Mouse (Mus musculus) small intestine, adult 10 weeks (tissue): ENCODE results near the gene Svep1. TPM values are rescaled to one million over a fixed set of nuclear protein-coding genes. Genes with fewer than 3 reads are reported as not detected.

Experiments
- polyA plus RNA-seq: library from polyadenylated mRNA; stranded (reverse); fragments of 350-450 nt; fragmentation: Illumina TruSeq; extraction: RNeasy Lipid Tissue Mini Kit (QIAGEN cat#74804); gene quantifications from one replicate; pipeline ENCODE4 v1.2.3, GENCODE M21; 2014; ENCODE audit warnings: low replicate concordance

Svep1 gene
- 0.45 TPM for polyA plus RNA-seq

DNA sequence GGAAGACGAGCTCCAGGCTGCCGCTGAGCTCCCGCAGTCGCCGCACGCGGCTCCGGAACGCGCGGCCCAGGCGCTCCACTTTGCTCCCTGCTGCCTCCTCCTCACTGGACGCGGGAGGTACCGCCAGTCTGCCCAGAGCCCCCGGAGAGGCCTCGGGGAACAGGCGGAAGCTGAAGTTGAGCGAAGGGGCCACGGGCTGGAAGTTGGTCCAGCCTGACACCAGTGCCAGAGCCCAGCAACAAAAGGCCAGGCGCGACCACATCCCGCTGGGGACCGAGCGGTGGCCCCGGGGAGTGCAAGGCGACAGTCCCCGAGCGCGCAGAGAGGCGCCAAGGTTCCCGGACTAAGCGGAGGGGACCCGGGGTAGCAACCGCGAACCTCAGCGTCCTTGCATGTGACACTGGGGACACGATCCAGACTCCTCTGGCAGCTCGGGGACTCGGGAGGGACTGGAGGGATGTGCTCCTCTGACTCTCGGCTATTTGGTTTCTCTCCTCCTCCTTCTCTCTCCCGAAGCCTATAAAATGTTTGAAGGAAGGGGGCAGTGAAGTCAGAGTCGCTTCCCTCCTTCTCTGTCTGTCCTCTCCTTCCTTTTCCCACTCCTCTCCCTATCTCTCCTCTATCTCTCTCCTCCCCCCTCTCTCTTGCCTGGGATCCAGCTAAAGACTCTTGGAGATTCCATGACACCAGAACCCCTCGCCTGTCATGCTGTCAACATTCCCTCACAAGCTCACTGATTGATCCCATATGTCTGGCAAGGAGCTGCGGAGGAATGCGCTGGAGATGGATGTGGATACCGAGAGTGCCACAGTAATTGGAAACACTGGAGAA lies at the start of gene Svep1:
Gene Svep1, minus strand, starts transcription at position 745 of the 831 bp plus-strand sequence.

DNA sequence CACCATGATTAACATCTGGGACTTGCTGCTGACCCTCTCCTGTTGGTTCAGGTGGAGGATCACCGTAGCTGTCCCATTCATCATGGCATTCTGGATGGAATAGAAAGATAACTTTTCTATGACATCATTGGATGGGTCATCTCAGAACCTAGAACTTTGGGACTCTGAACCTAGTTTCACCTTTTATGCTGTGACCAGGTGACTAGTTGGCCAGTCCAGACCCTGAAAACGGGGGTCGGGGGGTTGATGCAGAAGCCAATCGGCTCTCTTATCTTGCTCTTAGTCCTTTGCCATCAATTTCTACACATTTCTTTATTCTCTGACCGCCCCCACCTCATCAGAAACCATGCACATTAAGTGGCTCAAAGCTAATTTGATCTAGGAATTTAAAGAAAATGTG lies 197.6 kb downstream of the Svep1 start, which contains the start of gene Txndc8:
Gene Txndc8, minus strand, starts transcription at position 101 of the 400 bp plus-strand sequence.

Other genes starting within 250 kb of the Svep1 start
- gene Txndc8, start 197.7 kb downstream of the Svep1 start, polyA plus RNA-seq = not detected
- not detected for gene Musk, start 79.1 kb upstream of the Svep1 start, polyA plus RNA-seq